Mouse (Mus musculus) erythroblast, embryonic 14.5 days (primary cell): ENCODE measurements around the gene Ddx31. TPM values are rescaled to one million over a fixed set of nuclear protein-coding genes. Genes with fewer than 3 reads are reported as not detected.

Experiments
- H3K27me3 ChIP-seq: 2 replicates; pipeline ENCODE4 v1.6.1; 2012; ENCODE audit warnings: inconsistent platforms; ENCODE audit not compliant: control insufficient read depth
- H3K36me3 ChIP-seq: 2 replicates; pipeline ENCODE4 v1.6.1; 2012; ENCODE audit warnings: mild to moderate bottlenecking, inconsistent platforms; ENCODE audit not compliant: control insufficient read depth
- H3K4me1 ChIP-seq: 2 replicates; pipeline ENCODE4 v1.6.1; 2012; ENCODE audit warnings: inconsistent platforms; ENCODE audit not compliant: control insufficient read depth
- H3K4me3 ChIP-seq: replicated peaks from 2 replicates; pipeline ENCODE3; 2012; ENCODE audit warnings: moderate library complexity, mild to moderate bottlenecking, inconsistent platforms
- H3K9me3 ChIP-seq: 2 replicates; pipeline ENCODE4 v1.6.1; 2012; ENCODE audit warnings: low read length, inconsistent platforms, mixed read lengths; ENCODE audit not compliant: control insufficient read depth
- GATA1 ChIP-seq: IDR thresholded peaks from 2 replicates; pipeline ENCODE4 v1.6.1; 2012; ENCODE audit warnings: low read length, inconsistent platforms, mixed read lengths
- TAL1 ChIP-seq: IDR thresholded peaks from 3 replicates; pipeline ENCODE4 v1.6.1; 2012; ENCODE audit warnings: low read length, inconsistent platforms, mixed read lengths
- polyA plus RNA-seq: library from polyadenylated mRNA; stranded (reverse); fragments of >175 nt; gene quantifications from 2 replicates; pipeline ENCODE4 v1.2.3, GENCODE M21; 2012

Gene Ddx31
- polyA plus RNA-seq, 1 experiment: 0.14 TPM

DNA sequence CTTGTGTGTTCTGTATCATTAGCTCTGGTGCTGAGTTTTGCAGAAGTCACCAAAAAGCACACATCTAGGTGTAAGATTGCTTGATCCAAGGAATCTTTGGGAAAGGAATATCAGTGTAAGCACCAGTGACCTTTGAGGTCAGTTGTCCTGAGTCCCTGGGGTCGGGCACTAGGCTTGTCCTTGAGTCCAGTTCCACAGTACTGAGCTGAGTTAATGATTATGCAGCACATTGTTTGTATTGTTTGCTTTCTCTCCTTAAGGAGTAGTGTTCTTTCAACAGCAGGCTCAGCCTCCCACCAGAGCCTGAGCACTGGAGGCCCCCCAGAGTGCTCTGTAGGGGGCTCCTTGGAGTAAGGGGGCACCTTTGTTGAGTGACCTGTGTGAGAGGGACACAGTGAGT, 52.6 kb downstream of the Ddx31 start:
- H3K36me3 ChIP-seq: peaks cover 78% of the 10 kb centered on the region
- no peaks in the 10 kb centered on the region; the same call in 1 of the 2 replicates for H3K4me1 ChIP-seq
- TF ChIP-seq GATA1: no peak
- TF ChIP-seq TAL1: no peak
- H3K9me3 ChIP-seq: no peaks in the 10 kb centered on the region
- no peak overlapping the region for H3K4me3 ChIP-seq
- H3K27me3 ChIP-seq: no peaks in the 10 kb centered on the region

DNA sequence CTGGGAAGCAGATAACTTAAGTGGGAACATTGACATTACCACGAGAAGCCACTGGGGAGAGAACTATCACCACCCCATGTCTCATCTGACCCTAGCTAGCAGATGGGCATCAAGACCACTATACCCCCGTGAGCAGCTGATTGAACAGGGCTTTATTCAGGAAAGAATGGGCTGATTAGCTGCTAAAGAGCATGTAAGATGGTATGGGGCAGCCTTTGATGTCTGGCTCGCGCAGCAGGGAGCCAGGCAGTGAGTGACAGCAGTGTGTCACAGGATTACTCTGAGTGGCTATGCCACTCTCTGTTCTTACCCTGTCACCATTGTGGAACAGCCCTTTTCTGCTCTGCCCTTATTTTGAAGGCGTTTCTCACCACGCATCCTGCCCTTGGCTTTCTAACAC, 53.3 kb downstream of the Ddx31 start:
- no peaks in the 10 kb centered on the region for H3K27me3 ChIP-seq
- no peaks in the 10 kb centered on the region for H3K9me3 ChIP-seq
- TF ChIP-seq GATA1: no peak
- no peak for TF ChIP-seq TAL1
- H3K36me3 ChIP-seq: peaks cover 75% of the 10 kb centered on the region
- H3K4me1 ChIP-seq: no peaks in the 10 kb centered on the region; the same call in 1 of the 2 replicates
- no peak overlapping the region for H3K4me3 ChIP-seq

- H3K36me3 ChIP-seq: peaks cover 69% of the 10 kb centered on the region
- no peak overlapping the region for H3K4me3 ChIP-seq
- TF ChIP-seq TAL1 (no peak), GATA1 (no peak)
- no peaks in the 10 kb centered on the region; the same call in 1 of the 2 replicates for H3K4me1 ChIP-seq
- H3K9me3 ChIP-seq: no peaks in the 10 kb centered on the region
- no peaks in the 10 kb centered on the region for H3K27me3 ChIP-seq
These were observed 55.7 kb downstream of the Ddx31 start for GRCm38 (mm10) chr2:28895876-28896275.

- no peak overlapping the region for H3K4me3 ChIP-seq
These were observed 57.2 kb downstream of the Ddx31 start for GRCm38 (mm10) chr2:28897340-28897899.

DNA sequence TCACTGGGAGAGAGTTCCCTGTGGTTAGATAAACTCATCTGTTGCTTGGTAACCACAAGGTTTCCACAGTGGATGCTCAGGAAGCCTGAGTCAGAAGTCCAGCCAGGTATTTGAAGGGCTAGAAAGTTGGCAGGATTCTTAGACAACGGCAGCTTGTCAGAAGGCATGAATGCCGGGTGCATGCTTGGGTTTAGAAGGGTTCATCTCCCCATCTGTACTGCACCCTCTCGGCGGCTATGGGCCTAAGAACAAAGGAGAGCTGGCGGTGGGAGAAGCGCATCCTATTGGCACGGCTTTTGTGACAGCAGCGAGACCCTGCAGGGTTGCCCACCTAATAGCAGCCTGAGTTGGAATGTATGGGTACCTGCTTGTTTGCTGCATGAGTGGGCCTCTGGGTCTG, 62.1 kb downstream of the Ddx31 start:
- Histone ChIP-seq H3K4me3 (no peak overlapping the region), H3K9me3 (no peaks in the 10 kb centered on the region), H3K27me3 (peaks cover 8% of the 10 kb centered on the region), H3K4me1 (no peaks in the 10 kb centered on the region), H3K36me3 (peaks cover 38% of the 10 kb centered on the region)
- no peak for TF ChIP-seq GATA1
- no peak for TF ChIP-seq TAL1

More at GRCm38 (mm10) chr2:28897340-28897899, 57.2 kb downstream of the Ddx31 start:
- Histone ChIP-seq H3K9me3 (no peaks in the 10 kb centered on the region), H3K27me3 (no peaks in the 10 kb centered on the region), H3K36me3 (peaks cover 65% of the 10 kb centered on the region), H3K4me1 (no peaks in the 10 kb centered on the region; the same call in 1 of the 2 replicates)
- TF ChIP-seq GATA1: no peak

- no peaks in the 10 kb centered on the region for H3K4me1 ChIP-seq
- no peak overlapping the region for H3K4me3 ChIP-seq
- H3K36me3 ChIP-seq: peaks cover 29% of the 10 kb centered on the region
- H3K27me3 ChIP-seq: peaks cover 24% of the 10 kb centered on the region
- TF ChIP-seq GATA1: no peak
- TF ChIP-seq TAL1: no peak
- H3K9me3 ChIP-seq: no peaks in the 10 kb centered on the region
These were observed 63.7 kb downstream of the Ddx31 start for GRCm38 (mm10) chr2:28903871-28904270.

DNA sequence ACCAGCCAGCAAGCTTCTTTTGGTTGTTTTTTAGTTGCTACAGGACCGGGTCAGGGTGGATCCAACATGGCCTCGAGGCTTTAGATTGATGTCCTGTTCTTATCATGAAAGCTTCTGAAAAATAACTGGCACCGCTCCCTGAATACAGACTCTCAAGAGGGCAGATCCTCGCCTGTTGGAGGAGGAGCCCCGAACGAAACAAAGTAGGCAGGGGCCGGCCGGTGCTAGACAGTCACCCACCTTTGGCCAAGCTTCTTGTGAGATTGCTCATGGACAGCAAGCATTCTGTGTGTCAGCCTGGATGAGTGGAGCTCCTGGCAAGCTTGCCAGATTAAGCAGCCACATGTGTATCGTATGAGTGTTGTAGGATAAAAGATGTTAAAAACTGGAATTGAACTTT, 64.6 kb downstream of the Ddx31 start:
- Histone ChIP-seq H3K9me3 (no peaks in the 10 kb centered on the region), H3K27me3 (peaks cover 33% of the 10 kb centered on the region), H3K4me3 (no peak overlapping the region), H3K4me1 (no peaks in the 10 kb centered on the region), H3K36me3 (peaks cover 23% of the 10 kb centered on the region)
- TF ChIP-seq GATA1 (no peak), TAL1 (no peak)

DNA sequence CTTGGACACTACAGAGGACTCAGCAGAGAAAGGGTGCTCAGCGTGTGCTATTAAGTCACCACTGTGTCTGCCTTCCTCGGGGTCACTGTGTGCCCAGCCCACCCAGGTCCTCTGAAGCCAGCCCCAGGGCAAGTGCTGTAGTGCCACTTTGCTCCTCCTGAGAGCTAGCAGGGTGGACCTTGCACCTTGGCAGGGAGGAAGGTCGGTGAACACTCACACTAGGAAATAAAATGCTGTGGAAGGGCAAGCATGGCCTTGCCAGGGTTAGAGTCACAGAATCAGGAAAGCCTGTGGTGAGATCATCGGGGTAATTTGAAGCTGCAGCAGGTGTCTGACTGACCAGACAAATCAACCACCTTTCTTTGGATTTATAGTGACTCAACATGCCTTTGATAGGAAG, 65.4 kb downstream of the Ddx31 start:
- Histone ChIP-seq H3K4me1 (no peaks in the 10 kb centered on the region), H3K4me3 (no peak overlapping the region), H3K36me3 (peaks cover 20% of the 10 kb centered on the region), H3K9me3 (no peaks in the 10 kb centered on the region), H3K27me3 (peaks cover 41% of the 10 kb centered on the region)
- no peak for TF ChIP-seq TAL1
- TF ChIP-seq GATA1: no peak

DNA sequence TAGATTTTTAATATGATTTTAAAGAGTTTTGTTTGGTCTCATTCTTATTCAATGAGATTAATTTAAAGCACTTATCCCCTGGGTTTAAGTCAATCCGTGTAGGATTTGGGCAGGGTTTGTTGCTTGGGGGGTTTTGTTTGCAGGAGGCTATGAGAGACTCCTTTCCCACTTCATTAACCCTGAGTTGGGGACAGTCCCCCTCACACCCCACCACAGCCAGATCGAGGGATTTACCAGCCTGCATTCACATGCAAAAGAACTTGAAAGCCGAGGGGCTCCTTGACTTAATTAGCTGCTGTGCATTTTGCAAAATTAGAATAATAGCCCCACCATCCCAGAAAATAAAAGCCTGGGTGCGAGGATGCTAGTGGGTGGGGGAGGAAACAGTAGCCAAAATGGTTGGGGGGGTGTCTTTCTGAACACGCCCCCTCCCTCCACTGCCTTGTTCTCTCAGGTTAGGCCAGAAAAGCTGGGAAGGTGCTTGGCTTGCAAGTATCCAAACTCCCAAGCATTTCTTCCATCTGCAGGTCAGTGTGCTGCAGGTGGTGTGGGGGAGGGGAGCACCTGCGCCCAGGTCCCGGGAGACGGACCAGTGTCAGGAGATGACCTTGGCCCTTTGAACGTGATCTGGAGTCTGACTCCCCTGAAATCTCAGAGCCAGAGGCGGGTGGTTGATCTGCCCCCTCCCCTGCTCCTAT, 67.6 kb downstream of the Ddx31 start:
- peaks cover 11% of the 10 kb centered on the region for H3K36me3 ChIP-seq
- no peak for TF ChIP-seq GATA1
- TF ChIP-seq TAL1: no peak
- H3K4me1 ChIP-seq: no peaks in the 10 kb centered on the region
- peaks cover 64% of the 10 kb centered on the region for H3K27me3 ChIP-seq
- no peaks in the 10 kb centered on the region; the same call in 1 of the 2 replicates for H3K9me3 ChIP-seq
- H3K4me3 ChIP-seq: no peak overlapping the region
